Mouse (Mus musculus) Patski (cell line): Measurements from ENCODE around the gene Kel. TPM values are rescaled to one million over a fixed set of nuclear protein-coding genes. Genes with fewer than 3 reads are reported as not detected.

Experiments
- ATAC-seq: fragments of 100-300 bp; one replicate; pipeline ENCODE4 v1.8.0; 2021
- CTCF ChIA-PET: fragments of 350-600 bp; sonication (Branson Sonifier 250); formaldehyde crosslinking; loops from one replicate; lab custom pipeline; 2022; ENCODE audit warnings: inconsistent platforms; lab: Charles Lee
- POLR2A ChIA-PET: fragments of 350-600 bp; sonication (Branson Sonifier 250); formaldehyde crosslinking; loops from one replicate; lab custom pipeline; 2022; ENCODE audit warnings: antibody characterized with exemption, inconsistent platforms; lab: Charles Lee
- DNase-seq: peaks from one replicate; pipeline ENCODE4 v3.0.0-alpha.2; 2011; ENCODE audit warnings: low read depth, low spot score
- H3K27me3 ChIP-seq: fragments of 371-371 bp; one replicate; pipeline ENCODE4 v1.5.1; 2021
- CTCF ChIP-seq: fragments of 100-300 bp; IDR thresholded peaks from one replicate; pipeline ENCODE4 v1.5.1; 2021
- in situ Hi-C: fragments of 300-500 bp; cut with MboI; formaldehyde crosslinking; loops from 3 replicates; pipeline ENCODE4 v1.11.1; 2018; ENCODE audit warnings: low pct_unique_long_range_greater_than_20kb, mixed read lengths
- polyA plus RNA-seq: library from polyadenylated mRNA; unstranded; gene quantifications from one replicate; pipeline ENCODE4 v1.2.3, GENCODE M21; 2021

The Kel gene
- polyA plus RNA-seq, 1 experiment from 2014 or later = not detected

GRCm38 (mm10) chr6:41646220-41646619 lies 57.9 kb downstream of the Kel start:
- TF ChIP-seq CTCF = no peak
- ATAC-seq = no peak
- CTCF ChIA-PET = no interaction called here
- no peak for DNase-seq
- in situ Hi-C loops = no loop called here
- peaks cover 6% of the 10 kb centered on the region for H3K27me3 ChIP-seq
- POLR2A ChIA-PET = no interaction called here

GRCm38 (mm10) chr6:41643227-41643626 lies 60.9 kb downstream of the Kel start:
- DNase-seq (no peak), ATAC-seq (no peak)
- peaks cover 6% of the 10 kb centered on the region for H3K27me3 ChIP-seq
- TF ChIP-seq CTCF = no peak
- CTCF ChIA-PET = interaction anchor here (0.6 kb wide), 1 partner anchor 13 kb away, joined by 3 read pairs; no protein-coding TSS in a partner anchor
- POLR2A ChIA-PET = interaction anchor here (0.6 kb wide), 1 partner anchor 16 kb away, joined by 3 read pairs; no protein-coding TSS in a partner anchor
- in situ Hi-C loops = no loop called here

DNA sequence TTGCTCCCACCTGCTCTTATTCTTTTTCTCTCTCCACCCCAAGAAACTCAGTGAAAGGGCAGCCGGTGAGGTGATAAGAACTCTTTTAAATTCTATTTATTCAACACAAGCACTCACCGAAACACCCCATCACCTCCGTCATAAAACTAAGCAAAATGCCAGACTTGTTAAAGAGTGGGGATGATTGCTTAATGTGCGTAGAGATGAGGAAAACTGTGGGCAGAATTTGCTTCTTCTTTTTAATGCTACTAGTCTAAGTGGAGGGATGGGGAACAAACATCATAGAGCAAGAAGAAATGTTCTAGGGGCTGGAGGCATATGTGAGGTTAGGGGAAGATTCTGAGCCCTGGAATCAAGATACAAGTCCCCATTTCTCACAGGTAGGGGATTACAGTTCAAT lies 61.4 kb downstream of the Kel start:
- CTCF ChIA-PET = interaction anchor here (0.6 kb wide), 1 partner anchor 14 kb away, joined by 3 read pairs; no protein-coding TSS in a partner anchor
- peaks cover 3% of the 10 kb centered on the region for H3K27me3 ChIP-seq
- DNase-seq = no peak
- ATAC-seq = no peak
- in situ Hi-C loops = no loop called here
- POLR2A ChIA-PET = interaction anchor here (0.6 kb wide), 1 partner anchor 17 kb away, joined by 3 read pairs; no protein-coding TSS in a partner anchor
- no peak for TF ChIP-seq CTCF

DNA sequence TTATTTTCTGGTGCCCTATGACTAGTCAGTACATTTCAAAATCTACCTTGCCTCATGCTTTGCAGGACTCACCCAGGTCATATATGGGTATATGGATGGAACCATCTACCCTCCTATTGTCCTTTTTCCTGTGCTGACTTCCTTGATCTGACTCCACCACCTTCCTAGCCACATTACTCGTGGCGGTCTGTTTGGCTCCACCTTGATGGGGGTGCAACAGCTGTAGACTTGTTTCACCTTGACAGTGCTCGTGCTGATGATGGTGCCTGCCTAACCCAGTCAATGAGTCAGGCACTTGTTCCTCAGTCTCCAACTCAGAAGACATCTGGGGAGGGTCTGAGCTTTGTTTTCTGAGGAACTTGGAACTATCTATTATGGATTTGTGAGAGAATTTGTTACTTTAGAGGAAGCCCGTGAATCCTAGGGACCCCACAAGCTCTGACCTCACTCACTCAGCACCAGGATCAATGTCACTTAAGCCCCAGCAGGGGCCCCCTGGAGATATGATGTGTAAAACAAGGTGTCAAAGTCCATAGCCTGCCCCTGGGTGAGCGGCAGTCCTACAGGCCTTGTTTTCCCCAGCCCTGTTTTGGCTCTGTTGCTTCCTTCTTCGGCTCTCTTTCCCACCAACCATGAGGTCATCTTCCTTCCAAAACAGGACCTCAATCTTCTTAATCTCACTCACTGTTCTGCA lies 62.8 kb downstream of the Kel start:
- in situ Hi-C loops = no loop called here
- TF ChIP-seq CTCF = no peak

GRCm38 (mm10) chr6:41640449-41640848 lies 63.7 kb downstream of the Kel start:
- TF ChIP-seq CTCF = no peak
- DNase-seq (no peak), ATAC-seq (no peak)
- in situ Hi-C loops = no loop called here
- ChIA-PET POLR2A (no interaction called here), CTCF (no interaction called here)
- peaks cover 2% of the 10 kb centered on the region for H3K27me3 ChIP-seq

More for the DNA sequence above, 62.8 kb downstream of the Kel start:
- DNase-seq (no peak), ATAC-seq (no peak)
- ChIA-PET POLR2A (no interaction called here), CTCF (interaction anchor here (0.7 kb wide), 1 partner anchor 12 kb away, joined by 3 read pairs; no protein-coding TSS in a partner anchor)
- peaks cover 3% of the 10 kb centered on the region for H3K27me3 ChIP-seq

GRCm38 (mm10) chr6:41637927-41638506 lies 66.1 kb downstream of the Kel start:
- no peaks in the 10 kb centered on the region for H3K27me3 ChIP-seq
- POLR2A ChIA-PET = no interaction called here
- in situ Hi-C loops = no loop called here
- CTCF ChIA-PET = interaction anchor here (2.4 kb wide), 1 partner anchor 16 kb away, joined by 6 read pairs; no protein-coding TSS in a partner anchor
- ATAC-seq = no peak
- no peak for TF ChIP-seq CTCF
- DNase-seq = no peak

- in situ Hi-C loops = no loop called here
- CTCF ChIA-PET = interaction anchor here (2.4 kb wide), 1 partner anchor 15 kb away, joined by 6 read pairs; no protein-coding TSS in a partner anchor
Measured at GRCm38 (mm10) chr6:41637393-41637792, 66.7 kb downstream of the Kel start.

More at GRCm38 (mm10) chr6:41637393-41637792, 66.7 kb downstream of the Kel start:
- no peaks in the 10 kb centered on the region for H3K27me3 ChIP-seq
- DNase-seq = no peak
- TF ChIP-seq CTCF = no peak
- ATAC-seq = no peak
- POLR2A ChIA-PET = no interaction called here

Other genes with a start within 250 kb of the Kel start
- gene Prss1, start 245.4 kb downstream of the Kel start, polyA plus RNA-seq = not detected
- gene Prss2, start 182.6 kb downstream of the Kel start, polyA plus RNA-seq = not detected
- 35.5 TPM for gene Ephb6, start 98.9 kb downstream of the Kel start, polyA plus RNA-seq
- 1.2 TPM for gene Trpv6, start 67.9 kb downstream of the Kel start, polyA plus RNA-seq
- gene Trpv5, start 23.6 kb downstream of the Kel start, polyA plus RNA-seq = not detected
- not detected for gene Llcfc1, start 19.9 kb downstream of the Kel start, polyA plus RNA-seq
- not detected for gene Olfr459, start 70.8 kb upstream of the Kel start, polyA plus RNA-seq
- gene Pip, start 143.2 kb upstream of the Kel start, polyA plus RNA-seq = not detected
- not detected for gene Sval2, start 148.7 kb upstream of the Kel start, polyA plus RNA-seq
- gene Sval1, start 247.3 kb upstream of the Kel start, polyA plus RNA-seq = not detected